Mouse (Mus musculus) layer of hippocampus, postnatal 25 days (tissue): ENCODE measurements around the gene Lrrc3c. TPM values are rescaled to one million over a fixed set of nuclear protein-coding genes. Genes with fewer than 3 reads are reported as not detected.
"Not testable (repeated sequence)": the region's sequence is repeated elsewhere in the genome, so short reads cannot be mapped to it uniquely, and the experiment has no call there.

Source experiments
- DNase-seq, 2 experiments: peaks; one replicate each; pipeline ENCODE4 v3.0.0; 2022; ENCODE audit warnings: mixed read lengths in 2 of 2, low spot score in 1 of 2; ENCODE audit errors: extremely low spot score in 1 of 2
- total RNA-seq, 2 experiments: library from RNA; stranded (reverse); gene quantifications; 2 replicates each; pipeline ENCODE4 v1.2.3; 2021

Gene Lrrc3c
- total RNA-seq, 2 experiments from 2014 or later, result not detected

DNA sequence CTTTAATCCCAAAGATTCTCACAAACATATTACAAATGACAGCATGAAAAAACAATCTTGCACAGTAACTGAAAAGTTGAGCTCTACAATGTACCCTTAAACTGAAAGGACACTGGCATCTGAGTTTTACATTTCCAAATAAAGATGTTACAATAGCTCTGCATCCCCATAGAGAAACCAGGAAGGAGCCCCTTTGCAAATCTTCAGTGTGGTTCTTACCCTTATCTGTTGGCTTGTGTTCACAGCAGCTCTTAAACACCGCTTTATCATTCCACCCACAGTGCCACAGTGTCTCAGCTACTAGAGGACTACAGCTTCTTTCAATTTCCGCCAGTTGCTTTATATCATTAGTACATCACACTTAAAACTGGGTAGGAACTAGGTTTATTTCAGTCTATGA is 26.3 kb downstream of the Lrrc3c start:
- not testable (repeated sequence) for DNase-seq

- DNase-seq, result no peak
These were observed 27.7 kb downstream of the Lrrc3c start, which contains the start of the genes Gm12355 and Gsdma3 for GRCm38 (mm10) chr11:98625611-98626410. Gene Gm12355 (minus strand): TSS chr11:98625661. Gene Gsdma3 (plus strand): TSS chr11:98626360.

- DNase-seq, result no peak
These were observed 30.6 kb downstream of the Lrrc3c start for GRCm38 (mm10) chr11:98628706-98629105.

GRCm38 (mm10) chr11:98630646-98631045 is 32.6 kb downstream of the Lrrc3c start:
- DNase-seq, result no peak

DNA sequence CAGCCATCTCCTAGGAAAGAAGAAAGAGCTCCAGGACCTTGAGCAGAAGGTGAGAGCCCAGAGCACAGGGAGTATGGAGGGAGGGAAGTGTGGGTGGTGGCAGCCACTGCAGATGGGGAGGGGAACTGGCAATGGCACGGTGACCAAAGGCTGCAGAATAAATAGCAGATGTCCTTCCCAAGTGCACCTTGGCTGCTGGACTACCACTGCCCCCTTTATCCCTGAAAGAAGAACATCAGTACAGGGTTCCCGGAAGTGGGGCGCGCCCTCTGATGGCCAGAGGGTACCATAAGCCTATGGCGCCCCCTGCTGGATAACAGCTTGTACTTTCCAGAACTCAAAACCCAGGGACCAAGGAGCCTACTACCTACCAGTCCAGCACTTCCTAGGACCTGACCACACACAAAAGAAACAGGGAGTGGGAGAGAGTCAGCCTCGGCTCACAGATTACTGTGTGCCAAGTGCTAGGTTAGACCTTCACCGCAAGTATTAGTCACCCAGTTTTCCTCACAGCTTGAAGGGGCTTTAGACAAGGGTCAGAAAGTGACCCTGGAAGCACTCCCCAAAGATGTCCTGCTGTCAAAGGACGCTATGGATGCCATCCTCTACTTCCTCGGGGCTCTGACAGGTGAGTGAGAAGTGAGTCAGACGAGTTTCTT is 37.4 kb downstream of the Lrrc3c start:
- DNase-seq, result peak in 1 of 2 experiments; percentile 11

DNA sequence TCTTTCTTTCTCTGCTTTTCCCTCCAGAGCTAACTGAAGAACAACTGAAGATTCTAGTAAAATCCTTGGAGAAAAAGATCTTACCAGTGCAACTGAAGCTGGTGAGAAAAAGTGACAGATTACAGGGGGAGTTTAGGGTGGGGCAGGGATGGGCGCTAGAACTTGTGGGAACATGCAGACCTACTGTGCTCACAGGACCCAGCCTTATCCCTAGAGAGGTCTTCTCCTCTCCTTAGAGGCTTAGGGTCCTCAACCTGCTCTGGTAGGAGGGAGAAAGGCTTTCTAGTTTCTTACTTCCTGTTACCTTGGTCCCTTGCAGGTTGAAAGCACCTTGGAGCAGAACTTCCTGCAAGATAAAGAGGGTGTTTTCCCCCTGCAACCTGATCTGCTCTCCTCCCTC is 39.4 kb downstream of the Lrrc3c start:
- no peak for DNase-seq

DNA sequence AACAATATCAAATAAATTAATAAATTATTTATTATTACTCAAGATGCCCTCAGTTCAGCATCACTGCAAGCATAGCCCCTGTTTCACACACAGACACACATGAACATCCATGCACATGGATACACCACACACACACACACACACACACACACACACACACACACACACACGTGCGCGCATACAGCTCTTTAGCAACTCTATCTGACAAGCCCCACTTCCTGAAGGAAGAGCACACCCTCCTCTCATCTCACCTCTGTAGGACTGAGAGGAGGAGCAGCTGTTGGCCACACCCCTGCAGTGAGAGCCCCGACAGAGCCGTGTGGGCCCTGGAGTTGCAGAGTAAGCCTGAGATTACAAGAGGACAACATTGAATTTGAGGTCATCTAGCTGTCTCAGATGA is 42.0 kb downstream of the Lrrc3c start:
- no peak for DNase-seq

GRCm38 (mm10) chr11:98644757-98645156 is 46.7 kb downstream of the Lrrc3c start:
- no peak for DNase-seq

- no peak for DNase-seq
These were observed 47.9 kb downstream of the Lrrc3c start for GRCm38 (mm10) chr11:98645946-98646345.

DNA sequence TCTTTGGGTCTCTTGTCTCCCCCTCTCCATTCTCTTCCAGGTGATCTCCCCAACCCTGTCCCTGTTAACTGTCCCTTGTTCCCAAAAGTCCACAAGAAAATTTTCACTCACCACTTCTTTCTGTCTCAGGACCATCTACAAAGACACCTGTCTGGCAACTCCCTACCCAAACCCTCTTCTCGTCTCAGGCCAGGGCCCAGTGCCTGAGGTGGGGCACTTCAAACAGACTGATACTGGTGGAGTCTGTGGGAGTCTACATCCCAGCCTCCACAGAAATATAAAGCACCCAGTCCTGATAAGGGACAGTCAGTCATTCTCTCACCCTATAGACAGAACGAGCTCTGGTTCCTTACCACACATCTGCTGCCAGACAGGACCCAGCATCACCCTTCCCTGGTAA is 48.4 kb downstream of the Lrrc3c start, which contains the start of gene Gsdma2:
Gene Gsdma2, plus strand, starts transcription at position 301 of the 400 bp plus-strand sequence.
- DNase-seq, result no peak

Other genes starting within 250 kb of the Lrrc3c start
- gene Ppp1r1b, start 249.9 kb upstream of the Lrrc3c start, total RNA-seq, result 10 to 100 TPM; 45.4 to 49.9 TPM
- 10 to 100 TPM; 31.5 to 34.3 TPM for gene Stard3, start 239.9 kb upstream of the Lrrc3c start, total RNA-seq
- under 1 TPM; 0.66 to 0.76 TPM for gene Tcap, start 214.5 kb upstream of the Lrrc3c start, total RNA-seq
- not detected for gene Pnmt, start 211.8 kb upstream of the Lrrc3c start, total RNA-seq
- gene Pgap3, start 197.8 kb upstream of the Lrrc3c start, total RNA-seq, result 1 to 10 TPM; 8.9 to 9.6 TPM
- 1 to 10 TPM; 1.4 to 3.5 TPM for gene Erbb2, start 185.8 kb upstream of the Lrrc3c start, total RNA-seq
- 100 to 1,000 TPM in 1 of 2 experiments, 10 to 100 TPM in 1; 92.2 to 104 TPM for gene Mien1, start 159.3 kb upstream of the Lrrc3c start, total RNA-seq
- gene Grb7, start 151.9 kb upstream of the Lrrc3c start, total RNA-seq, result 1 to 10 TPM; 1.4 to 2.1 TPM
- gene Ikzf3, start 52.3 kb upstream of the Lrrc3c start, total RNA-seq, result under 1 TPM in 1 of 2 experiments, not detected in 1; 0.52 TPM
- not detected for gene Zpbp2, start 47.2 kb upstream of the Lrrc3c start, total RNA-seq
- gene Ormdl3, start 10.9 kb upstream of the Lrrc3c start, total RNA-seq, result 10 to 100 TPM; 47.7 to 57.5 TPM
- gene Gm12355, start 27.4 kb downstream of the Lrrc3c start, total RNA-seq, result 10 to 100 TPM; 10.4 to 12.4 TPM
- gene Gsdma3, start 28.1 kb downstream of the Lrrc3c start, total RNA-seq, result not detected
- under 1 TPM in 1 of 2 experiments, not detected in 1; 0.20 TPM for gene Gsdma2, start 48.5 kb downstream of the Lrrc3c start, total RNA-seq
- gene Gsdma, start 66.1 kb downstream of the Lrrc3c start, total RNA-seq, result not detected
- 100 to 1,000 TPM; 127 to 128 TPM for gene Psmd3, start 84.3 kb downstream of the Lrrc3c start, total RNA-seq
- not detected for gene Csf3, start 103.0 kb downstream of the Lrrc3c start, total RNA-seq
- gene Med24, start 131.1 kb downstream of the Lrrc3c start, total RNA-seq, result 100 to 1,000 TPM; 118 to 130 TPM
- 1,000 to 10,000 TPM; 1,027 to 1,094 TPM for gene Thra, start 142.3 kb downstream of the Lrrc3c start, total RNA-seq
- gene Nr1d1, start 177.0 kb downstream of the Lrrc3c start, total RNA-seq, result 10 to 100 TPM; 78.1 to 92.2 TPM
- 100 to 1,000 TPM; 170 to 176 TPM for gene Msl1, start 197.2 kb downstream of the Lrrc3c start, total RNA-seq
- 10 to 100 TPM; 53.3 to 60.6 TPM for gene Casc3, start 206.6 kb downstream of the Lrrc3c start, total RNA-seq
- gene Rapgefl1, start 238.5 kb downstream of the Lrrc3c start, total RNA-seq, result 100 to 1,000 TPM; 185 to 222 TPM